Mouse (Mus musculus) testis, adult 2 months (tissue): ENCODE data around the gene Ankzf1. TPM values are rescaled to one million over a fixed set of nuclear protein-coding genes. Genes with fewer than 3 reads are reported as not detected.
A peak's percentile ranks its signal among the peaks of the same experiment; 100 is the strongest.

ENCODE experiments used
- H3K27ac ChIP-seq: fragments of 200-500 bp; 2 replicates; pipeline ENCODE4 v1.5.1; 2012; ENCODE audit warnings: low read depth, low read length; ENCODE audit not compliant: control insufficient read depth, insufficient read depth
- H3K27me3 ChIP-seq: fragments of 200-500 bp; 2 replicates; pipeline ENCODE4 v1.6.1; 2012; ENCODE audit warnings: mild to moderate bottlenecking, low read length, moderate library complexity; ENCODE audit not compliant: control insufficient read depth, insufficient read depth
- H3K36me3 ChIP-seq: fragments of 200-500 bp; 2 replicates; pipeline ENCODE4 v1.6.1; 2012; ENCODE audit warnings: mild to moderate bottlenecking, low read length; ENCODE audit not compliant: control insufficient read depth, insufficient read depth
- H3K4me1 ChIP-seq: fragments of 200-500 bp; 2 replicates; pipeline ENCODE4 v1.6.1; 2012; ENCODE audit warnings: low read length; ENCODE audit not compliant: control insufficient read depth, insufficient read depth
- H3K4me3 ChIP-seq: fragments of 200-500 bp; 2 replicates; pipeline ENCODE4 v1.5.1; 2012; ENCODE audit warnings: low read depth, mild to moderate bottlenecking, low read length, moderate library complexity, mixed read lengths; ENCODE audit not compliant: control insufficient read depth
- CTCF ChIP-seq: fragments of 200-500 bp; IDR thresholded peaks from 2 replicates; pipeline ENCODE4 v1.5.1; 2012; ENCODE audit warnings: low read depth, mild to moderate bottlenecking, inconsistent platforms, low read length, moderate library complexity; ENCODE audit not compliant: control insufficient read depth, insufficient read depth, insufficient replicate concordance
- POLR2A ChIP-seq: fragments of 200-500 bp; IDR thresholded peaks from 2 replicates; pipeline ENCODE4 v1.6.1; 2012; ENCODE audit warnings: low read depth, mild to moderate bottlenecking, inconsistent platforms, low read length, moderate library complexity; ENCODE audit not compliant: control insufficient read depth
- polyA plus RNA-seq: library from polyadenylated mRNA; depleted of rRNA; stranded (reverse); fragments of >200 nt; gene quantifications from 2 replicates; pipeline ENCODE4 v1.2.3, GENCODE M21; 2012; rRNA removed

The Ankzf1 gene
- polyA plus RNA-seq = 5.4 and 6.2 TPM in 2 replicates

DNA sequence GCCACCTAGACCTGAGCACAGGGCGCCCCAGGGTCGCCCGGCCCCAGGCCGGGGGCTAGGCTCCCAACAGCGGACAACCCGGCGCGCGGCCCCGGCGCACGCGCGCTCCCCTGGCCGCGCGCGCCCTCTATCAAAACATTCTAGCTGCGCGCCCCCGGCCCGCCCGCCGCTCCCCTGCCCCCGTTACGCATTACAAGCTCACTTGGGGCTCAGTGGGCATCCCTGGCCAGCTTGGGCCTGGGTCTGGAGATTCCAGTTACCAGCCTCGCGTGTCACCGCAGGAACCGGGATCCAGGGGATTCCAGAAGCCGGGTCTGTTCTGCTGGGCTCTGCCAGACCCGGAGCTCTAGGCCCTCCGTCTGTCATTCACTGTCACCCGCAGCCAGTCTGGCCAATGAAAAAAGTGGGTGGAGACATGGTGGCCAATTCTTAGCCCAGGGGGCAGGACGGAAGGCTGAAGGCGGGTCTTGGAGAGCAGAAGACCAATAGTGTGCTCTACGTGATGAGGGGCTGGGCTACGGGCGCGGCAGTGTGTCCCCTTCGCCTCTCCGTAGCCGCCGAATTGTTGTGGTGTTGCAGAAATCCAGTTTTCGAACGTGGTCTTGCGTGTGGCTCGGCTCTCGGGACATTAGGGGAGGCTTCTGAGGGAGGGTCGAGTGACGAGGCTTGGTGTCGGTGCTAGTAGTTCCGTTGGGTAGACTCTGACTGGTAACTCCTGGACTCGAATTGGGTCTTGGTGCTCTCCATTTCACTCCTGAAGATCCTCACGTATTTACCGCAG, at the start of gene Ankzf1, which contains the start of gene Atg9a:
TSS of gene Ankzf1 (plus strand) at position 530 of the 781 bp plus-strand sequence.
TSS of gene Atg9a (minus strand) at position 575 of the 781 bp plus-strand sequence.
- H3K27me3 ChIP-seq = no peaks in the 10 kb centered on the region
- H3K27ac ChIP-seq = peak within 1 kb of the TSS; percentile 82
- H3K4me1 ChIP-seq = peaks cover 12% of the 10 kb centered on the region
- H3K36me3 ChIP-seq = peaks cover 3% of the 10 kb centered on the region; the same call in 1 of the 2 replicates
- peak within 1 kb of the TSS; percentile 88 for H3K4me3 ChIP-seq
- peak; percentile 63; the same call in 1 of the 2 replicates for TF ChIP-seq POLR2A
- no peak for TF ChIP-seq CTCF

DNA sequence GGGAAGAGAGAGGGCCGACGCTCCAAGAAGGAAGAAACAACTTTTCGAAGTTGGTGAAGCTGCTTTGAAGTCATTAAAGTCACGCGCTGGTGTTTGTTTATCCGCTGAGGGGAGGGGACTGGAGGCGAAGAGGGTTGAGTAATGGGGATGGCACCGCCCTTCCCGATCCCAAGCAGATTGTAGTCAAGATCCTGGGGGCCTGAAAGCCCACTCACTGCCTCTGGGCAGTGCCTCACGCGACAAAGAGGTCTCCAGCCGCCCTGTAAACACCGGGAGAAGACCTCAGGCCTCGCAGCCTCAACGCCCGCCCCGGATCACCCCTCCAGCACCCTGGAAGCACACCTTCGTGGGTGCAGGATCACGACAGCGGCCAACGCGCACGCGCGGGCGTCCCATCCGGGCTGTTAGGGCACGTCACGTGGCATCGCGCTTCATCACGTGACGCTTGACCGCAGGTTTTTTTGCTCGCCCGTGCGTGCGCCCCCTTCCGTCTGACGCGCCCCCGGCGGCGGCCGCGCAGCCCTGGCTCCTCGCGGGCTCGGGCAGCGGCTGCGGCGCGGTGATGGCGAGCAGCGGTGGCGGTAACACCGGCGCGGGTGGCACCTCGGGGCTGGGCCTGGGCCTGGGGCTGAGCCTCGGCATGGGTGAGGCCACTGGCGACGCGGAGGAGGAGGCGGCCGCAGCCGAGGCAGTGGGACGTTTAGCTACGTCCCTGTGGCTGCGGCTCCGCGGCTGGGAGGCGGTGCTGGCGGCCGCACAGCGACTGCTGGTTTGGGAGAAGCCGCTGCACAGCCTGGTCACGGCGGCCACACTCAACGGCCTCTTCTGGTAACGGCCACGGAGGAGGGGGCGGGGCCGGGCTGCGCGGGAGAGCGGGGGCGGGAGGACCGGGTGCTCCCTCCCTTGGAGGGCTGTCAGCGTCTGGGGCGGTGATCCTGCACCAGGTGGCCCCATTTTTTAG, 49.4 kb upstream of the Ankzf1 start, which contains the start of the genes Cnppd1 and Retreg2:
TSS of gene Cnppd1 (minus strand) at position 411 of the 961 bp plus-strand sequence.
TSS of gene Retreg2 (plus strand) at position 478 of the 961 bp plus-strand sequence.
- peaks cover 3% of the 10 kb centered on the region for H3K36me3 ChIP-seq
- H3K27me3 ChIP-seq = no peaks in the 10 kb centered on the region
- peak; percentile 96 for TF ChIP-seq POLR2A
- TF ChIP-seq CTCF = peak; percentile 47; the same call in 1 of the 2 replicates
- peaks cover 11% of the 10 kb centered on the region for H3K4me1 ChIP-seq
- peak within 1 kb of the TSS; percentile 87 for H3K4me3 ChIP-seq
- peak within 1 kb of the TSS; percentile 95 for H3K27ac ChIP-seq

DNA sequence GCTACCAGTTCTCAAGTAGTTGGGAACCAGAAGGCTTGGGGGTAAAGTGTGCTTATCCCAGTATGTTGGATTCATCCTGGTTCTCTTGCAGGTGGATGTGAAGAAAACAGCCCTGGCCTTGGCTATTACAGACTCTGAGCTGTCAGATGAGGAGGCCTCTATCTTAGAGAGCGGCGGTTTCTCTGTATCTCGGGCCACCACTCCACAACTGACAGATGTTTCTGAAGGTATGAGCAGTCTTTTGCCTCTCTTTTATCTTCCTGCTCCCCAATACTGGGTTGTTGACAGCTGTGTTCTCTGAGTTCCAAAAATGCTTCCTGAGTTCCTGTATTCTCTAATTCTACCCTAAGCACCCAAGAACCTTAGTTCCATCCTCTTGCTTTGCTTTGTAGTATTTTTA, 46.4 kb upstream of the Ankzf1 start:
- Histone ChIP-seq H3K27ac (no peak overlapping the region), H3K4me1 (peaks cover 11% of the 10 kb centered on the region), H3K27me3 (no peaks in the 10 kb centered on the region), H3K36me3 (peaks cover 5% of the 10 kb centered on the region), H3K4me3 (no peak overlapping the region)
- no peak for TF ChIP-seq POLR2A
- TF ChIP-seq CTCF = no peak

DNA sequence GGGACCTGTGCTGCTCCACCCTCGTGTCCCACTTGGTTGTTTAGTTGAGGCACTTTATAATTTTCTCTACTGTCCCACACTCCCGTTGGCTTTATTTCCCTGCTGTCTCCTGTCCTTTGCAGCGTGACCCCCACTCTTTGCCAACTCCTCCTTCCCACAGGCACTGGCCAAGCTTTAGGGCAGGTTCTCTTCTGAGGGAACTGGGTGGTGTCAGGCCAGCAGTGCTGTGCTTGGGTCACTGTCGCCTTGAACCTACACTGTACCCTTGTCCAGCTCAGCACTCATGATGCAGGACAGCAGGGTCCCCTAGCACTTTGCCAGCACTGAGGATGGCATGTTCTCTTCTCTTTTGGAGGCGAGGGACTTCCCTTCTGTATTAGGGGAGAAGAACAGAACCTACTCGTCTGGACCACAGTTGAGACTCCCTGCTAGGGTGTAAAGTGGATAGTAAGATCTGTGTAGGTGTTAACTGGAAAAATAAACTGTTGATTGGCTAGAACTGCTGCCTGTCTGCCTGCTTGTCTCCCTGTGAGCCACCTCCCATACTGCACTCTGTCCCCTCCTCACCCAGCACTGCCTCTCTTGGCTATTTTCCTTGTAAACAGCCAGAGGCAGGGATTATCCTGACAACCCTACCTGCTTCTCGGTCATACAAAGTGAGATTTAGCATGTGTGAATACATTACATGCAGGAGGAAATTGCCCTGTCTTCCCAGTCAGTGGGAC, 44.4 kb upstream of the Ankzf1 start:
- no peak overlapping the region for H3K4me3 ChIP-seq
- H3K27ac ChIP-seq = no peak overlapping the region
- peaks cover 6% of the 10 kb centered on the region for H3K4me1 ChIP-seq
- peaks cover 5% of the 10 kb centered on the region for H3K36me3 ChIP-seq
- H3K27me3 ChIP-seq = no peaks in the 10 kb centered on the region
- TF ChIP-seq POLR2A (no peak), CTCF (no peak)

DNA sequence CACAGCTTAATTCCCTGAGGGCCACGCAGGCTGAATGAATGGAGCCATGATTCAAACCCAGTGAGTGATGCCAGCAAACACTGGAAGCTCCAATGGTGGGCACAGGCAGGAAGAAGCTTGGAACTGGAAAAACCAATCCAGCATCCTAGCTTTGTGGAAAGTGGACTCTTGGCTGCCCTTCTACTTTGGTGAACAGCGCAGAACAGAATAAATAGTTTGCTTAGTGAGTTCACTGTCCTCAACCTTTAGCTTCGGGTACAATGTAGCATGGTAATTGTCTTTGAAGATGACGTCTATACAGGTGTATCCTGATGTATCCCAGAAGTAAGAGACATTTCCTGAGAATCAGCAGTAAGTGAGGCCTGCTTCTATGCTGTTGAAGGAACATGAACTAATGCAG, 43.2 kb upstream of the Ankzf1 start:
- TF ChIP-seq POLR2A = no peak
- TF ChIP-seq CTCF = no peak
- peaks cover 5% of the 10 kb centered on the region for H3K36me3 ChIP-seq
- H3K27me3 ChIP-seq = no peaks in the 10 kb centered on the region
- no peak overlapping the region for H3K4me3 ChIP-seq
- H3K27ac ChIP-seq = no peak overlapping the region
- H3K4me1 ChIP-seq = peaks cover 5% of the 10 kb centered on the region

DNA sequence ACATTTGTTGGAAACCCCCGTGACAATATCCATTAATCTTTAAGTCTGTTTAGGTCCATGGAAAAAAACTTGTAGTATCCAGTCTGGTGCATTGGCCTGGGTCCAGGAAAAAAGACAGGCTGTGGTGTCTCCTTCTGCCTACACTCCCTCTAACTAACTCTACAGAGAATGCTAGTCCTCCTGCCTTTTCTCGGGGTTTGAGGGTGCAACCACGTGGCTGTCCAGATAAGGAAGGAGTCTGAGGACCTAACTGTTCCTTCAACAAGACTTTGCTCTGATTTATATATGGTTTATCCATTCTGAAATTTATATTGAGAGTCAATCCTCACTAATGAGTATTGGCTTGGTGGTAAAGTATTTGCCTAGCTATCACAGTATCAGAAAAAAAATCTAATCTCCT, 36.1 kb upstream of the Ankzf1 start:
- Histone ChIP-seq H3K27ac (no peak overlapping the region), H3K4me3 (no peak overlapping the region), H3K4me1 (no peaks in the 10 kb centered on the region), H3K36me3 (no peaks in the 10 kb centered on the region), H3K27me3 (no peaks in the 10 kb centered on the region)
- TF ChIP-seq POLR2A (no peak), CTCF (no peak)

DNA sequence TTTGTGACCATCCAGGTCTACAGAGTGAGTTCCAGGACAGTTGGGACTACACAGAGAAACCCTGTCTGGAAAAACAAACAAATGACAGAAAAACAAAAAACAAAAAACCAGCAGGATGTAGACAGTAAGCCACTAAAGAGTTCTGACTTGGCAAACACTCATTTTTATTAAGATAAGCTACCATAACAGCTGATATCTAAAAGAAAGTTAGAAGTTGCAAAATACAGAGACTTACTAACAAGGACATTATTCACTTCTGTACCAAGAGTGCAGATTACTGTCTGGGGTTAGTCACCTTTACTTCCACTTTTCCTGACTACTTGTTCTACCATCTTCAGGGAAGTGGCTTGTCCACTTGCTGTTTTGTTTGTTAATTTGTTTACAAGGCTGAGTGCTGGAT, 33.0 kb upstream of the Ankzf1 start:
- no peaks in the 10 kb centered on the region for H3K4me1 ChIP-seq
- TF ChIP-seq CTCF (no peak), POLR2A (no peak)
- no peak overlapping the region for H3K27ac ChIP-seq
- H3K4me3 ChIP-seq = no peak overlapping the region
- no peaks in the 10 kb centered on the region for H3K36me3 ChIP-seq
- no peaks in the 10 kb centered on the region for H3K27me3 ChIP-seq
